Mouse (Mus musculus) urinary bladder, adult 2 months (tissue): ENCODE data around the gene Olfr15. TPM values are rescaled to one million over a fixed set of nuclear protein-coding genes. Genes with fewer than 3 reads are reported as not detected.
"Not testable (repeated sequence)": the region's sequence is repeated elsewhere in the genome, so short reads cannot be mapped to it uniquely, and the experiment has no call there.

Experiments
- DNase-seq: peaks from one replicate; pipeline ENCODE4 v3.0.0; 2022; ENCODE audit warnings: low spot score
- polyA plus RNA-seq: library from polyadenylated mRNA; depleted of rRNA; stranded (reverse); fragments of >200 nt; gene quantifications from 2 replicates; pipeline ENCODE4 v1.2.3, GENCODE M21; 2012; rRNA removed

The Olfr15 gene
- 0.07 TPM in 1 of 2 replicates, not detected in the other for polyA plus RNA-seq

DNA sequence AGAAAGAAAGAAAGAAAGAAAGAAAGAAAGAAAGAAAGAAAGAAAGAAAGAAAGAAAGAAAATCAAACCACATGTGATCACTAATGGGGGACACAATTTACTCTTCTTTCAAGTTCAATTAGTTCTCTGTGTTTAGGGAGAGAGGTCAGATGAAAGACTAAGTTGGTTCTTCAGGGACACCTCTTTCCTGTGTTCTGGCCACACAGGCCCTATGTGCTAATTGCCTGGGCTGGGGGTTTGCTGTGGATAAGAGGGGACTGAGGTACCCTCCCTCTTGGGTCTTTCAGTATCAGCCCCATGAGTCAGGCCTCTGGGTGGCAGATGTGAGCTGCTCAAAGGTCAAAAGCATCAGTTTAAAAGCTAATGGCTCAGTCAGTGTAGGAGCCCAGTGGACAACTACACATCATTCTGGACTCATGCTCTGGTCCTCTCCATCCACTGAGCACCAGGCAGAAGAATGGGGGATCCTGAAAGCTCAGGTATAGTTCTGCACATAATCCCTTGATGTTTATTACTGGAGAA lies at the start of gene Olfr15:
Gene Olfr15 (plus strand): TSS at position 291 of the 522 bp plus-strand sequence.
- DNase-seq = no peak

DNA sequence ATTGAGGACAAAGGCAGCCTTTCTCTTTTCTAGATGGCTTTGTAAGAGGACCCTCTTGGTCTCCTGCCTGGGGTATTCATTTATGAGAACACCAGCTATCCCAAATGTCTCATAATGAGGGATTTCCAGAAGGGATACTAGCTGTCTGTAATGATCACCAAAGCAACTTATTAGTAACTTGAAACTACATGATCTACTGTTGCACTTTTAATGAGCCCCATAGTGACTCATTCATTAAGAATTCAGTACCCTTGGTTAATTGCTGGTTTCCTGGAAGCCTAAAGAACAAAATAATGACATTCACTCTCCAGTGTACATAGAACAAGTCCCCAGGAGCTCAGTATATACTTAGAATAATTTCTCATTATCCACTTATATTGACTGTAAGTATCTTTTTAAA lies 49.4 kb upstream of the Olfr15 start:
- DNase-seq = no peak

DNA sequence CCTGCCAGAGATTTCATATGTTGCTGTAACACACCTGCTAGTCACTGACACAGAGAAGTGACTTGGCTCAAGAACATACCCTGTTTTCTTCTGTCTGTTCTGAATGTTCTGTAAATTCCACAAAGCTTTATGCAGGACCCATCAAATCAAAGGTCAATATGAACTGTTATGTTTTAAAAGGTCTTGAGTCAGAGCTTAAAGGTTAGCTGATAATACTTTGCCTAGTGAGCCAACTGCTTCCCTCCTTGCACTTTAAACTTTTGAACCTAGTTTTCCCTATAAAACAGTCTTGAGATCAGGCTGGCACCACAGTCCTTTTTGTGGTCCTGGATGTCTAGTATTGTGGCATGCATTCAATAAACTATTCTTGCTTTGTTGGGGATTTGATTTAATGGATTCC lies 42.3 kb upstream of the Olfr15 start:
- no peak for DNase-seq

DNA sequence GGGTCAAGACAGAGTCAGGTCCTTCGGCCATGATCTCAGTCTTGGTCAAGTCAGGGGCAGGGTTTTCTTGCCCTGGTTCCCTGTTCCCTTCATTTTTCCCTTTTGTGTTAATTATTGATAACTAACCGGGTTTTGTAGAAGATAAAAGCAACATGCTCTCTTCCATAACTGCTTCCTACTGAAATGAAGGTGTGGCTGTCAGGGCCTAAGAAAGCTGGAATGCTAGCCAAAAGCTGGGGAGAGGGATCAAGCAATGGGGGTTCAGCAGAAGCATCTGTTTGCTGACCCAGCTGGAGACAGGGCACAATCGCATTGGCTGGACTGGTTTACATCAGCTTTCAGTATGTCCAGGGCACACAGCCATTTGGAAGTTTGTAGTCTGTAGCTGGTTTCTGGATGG lies 22.5 kb upstream of the Olfr15 start:
- DNase-seq = no peak

DNA sequence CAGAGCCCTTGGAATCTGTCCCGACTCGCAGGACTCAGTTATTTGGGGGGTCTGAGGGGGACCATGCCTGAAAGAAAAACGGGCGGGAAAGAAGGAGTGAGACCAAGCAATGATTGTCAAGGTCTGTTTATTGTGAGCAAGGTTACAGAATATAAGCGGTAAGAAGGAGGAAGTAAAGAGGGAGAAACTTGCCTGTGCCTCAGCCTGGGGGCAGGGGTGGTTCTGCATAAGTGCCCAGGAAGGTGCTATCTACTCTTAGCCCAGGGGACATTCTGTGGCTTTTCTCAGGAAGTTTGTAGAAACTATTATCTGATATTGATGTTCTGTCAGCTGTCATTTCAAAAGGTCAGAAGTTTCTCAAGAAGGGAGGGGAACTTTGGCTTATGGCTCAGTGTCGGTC lies 16.0 kb upstream of the Olfr15 start:
- DNase-seq = not testable (repeated sequence)

DNA sequence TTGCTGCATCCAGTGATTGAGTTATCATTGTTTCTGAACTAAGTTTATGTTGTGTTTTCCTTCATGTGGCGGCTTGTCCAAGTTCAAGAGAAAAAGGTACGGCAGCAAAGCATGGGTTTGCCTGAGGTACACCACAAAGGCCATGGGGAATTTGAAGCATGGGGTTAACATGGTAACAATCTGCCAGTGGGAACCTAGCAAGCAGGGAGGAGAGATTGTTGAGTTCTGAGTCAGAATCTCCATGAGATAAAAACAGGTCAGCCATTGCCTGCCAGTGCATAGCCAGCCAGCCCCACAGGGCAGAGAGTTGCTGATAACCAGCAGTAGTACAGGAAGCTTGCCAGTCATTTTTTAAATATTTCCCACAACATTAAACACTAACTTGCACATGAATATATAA lies 10.5 kb upstream of the Olfr15 start:
- no peak for DNase-seq

DNA sequence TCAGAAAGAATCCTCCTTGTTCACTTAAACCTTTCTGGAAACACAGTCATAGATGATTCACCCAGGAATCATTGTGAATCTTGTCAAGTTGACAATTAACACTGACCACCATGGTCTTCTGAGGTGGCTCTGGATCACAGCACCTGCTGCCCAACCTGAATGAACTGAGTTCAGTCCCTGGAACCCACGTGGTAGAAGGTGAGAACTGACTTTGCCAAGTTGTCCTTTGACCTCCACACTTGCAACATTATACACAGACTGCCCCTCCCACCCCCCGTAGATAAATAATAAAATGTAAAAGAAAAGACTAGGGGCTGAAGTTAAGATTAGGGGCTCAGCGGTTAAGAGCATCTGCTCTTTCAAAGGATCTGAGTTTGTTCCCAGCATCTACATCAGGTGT lies 2.7 kb upstream of the Olfr15 start:
- no peak for DNase-seq

DNA sequence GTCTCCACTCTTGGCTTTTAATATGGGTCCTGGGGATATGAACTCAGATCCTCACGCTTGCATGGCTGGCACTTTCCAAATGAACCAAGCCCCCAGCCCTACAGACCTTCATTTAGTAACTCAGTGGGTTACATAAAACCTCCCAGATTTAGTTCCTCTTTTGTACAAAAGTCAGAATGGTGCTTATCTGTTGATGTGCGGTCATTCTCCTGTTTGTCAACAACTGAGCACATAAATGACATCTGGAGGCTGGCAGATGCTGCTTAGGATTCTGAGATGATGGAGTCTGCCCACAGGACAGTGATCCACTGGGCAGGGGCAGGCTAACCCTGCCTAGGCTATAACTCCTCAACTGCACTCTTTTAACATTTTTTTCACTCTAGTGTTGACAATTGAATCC lies 951 bp upstream of the Olfr15 start:
- DNase-seq = no peak

DNA sequence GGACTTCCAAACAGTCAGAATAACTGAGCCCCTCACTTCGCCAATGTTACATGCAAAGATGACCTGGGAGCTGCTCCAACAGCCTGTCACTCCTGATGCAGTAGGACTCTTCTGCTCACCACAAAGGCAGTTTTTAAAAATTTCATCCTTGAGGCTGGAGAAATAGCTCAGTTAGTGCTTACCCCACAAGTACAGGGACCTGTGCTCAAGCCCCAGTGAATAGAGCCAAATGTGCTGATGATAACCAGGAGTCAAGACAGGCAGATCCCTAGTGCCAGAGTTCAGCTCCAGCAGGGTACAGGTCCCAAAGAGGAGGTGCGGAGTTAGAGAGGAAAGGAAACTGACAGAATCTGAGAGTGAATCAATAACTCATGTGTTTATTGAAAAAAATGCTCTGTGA lies 4.8 kb downstream of the Olfr15 start:
- no peak for DNase-seq

DNA sequence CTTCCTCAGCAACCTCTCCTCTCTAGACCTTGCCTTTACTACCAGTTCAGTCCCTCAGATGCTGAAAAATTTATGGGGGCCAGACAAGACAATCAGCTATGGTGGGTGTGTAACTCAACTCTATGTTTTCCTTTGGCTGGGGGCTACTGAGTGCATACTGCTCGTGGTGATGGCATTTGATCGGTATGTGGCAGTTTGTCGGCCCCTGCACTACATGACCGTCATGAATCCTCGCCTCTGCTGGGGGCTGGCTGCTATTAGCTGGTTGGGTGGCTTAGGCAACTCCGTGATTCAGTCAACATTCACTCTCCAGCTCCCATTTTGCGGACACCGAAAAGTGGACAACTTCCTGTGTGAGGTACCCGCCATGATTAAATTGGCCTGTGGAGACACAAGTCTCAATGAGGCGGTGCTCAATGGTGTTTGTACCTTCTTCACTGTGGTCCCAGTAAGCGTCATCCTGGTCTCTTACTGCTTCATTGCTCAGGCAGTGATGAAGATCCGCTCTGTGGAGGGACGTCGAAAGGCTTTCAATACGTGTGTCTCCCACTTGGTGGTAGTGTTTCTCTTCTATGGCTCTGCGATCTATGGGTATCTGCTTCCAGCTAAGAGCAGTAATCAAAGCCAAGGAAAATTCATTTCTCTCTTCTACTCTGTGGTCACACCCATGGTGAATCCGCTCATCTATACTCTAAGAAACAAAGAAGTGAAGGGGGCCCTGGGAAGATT lies 8.6 kb downstream of the Olfr15 start:
- DNase-seq = no peak

DNA sequence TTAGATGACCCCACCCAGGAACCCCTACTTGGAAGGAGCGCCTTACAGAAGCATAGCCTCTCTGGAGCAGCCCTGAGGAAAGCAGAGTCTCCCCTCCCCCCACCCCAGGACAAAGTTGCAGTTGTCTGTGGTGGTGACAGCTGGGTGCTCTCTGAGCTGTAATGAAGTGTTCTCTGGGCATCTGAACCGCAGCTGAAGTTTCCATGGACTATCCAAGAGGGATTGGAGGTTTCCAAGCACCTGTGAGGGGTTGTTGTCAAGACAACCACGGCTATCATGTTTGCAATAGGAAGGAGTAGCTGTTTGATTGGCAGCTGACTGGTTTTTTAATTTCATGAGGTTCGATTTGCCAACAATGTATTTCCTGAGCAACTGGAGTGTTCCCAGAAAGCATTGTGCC lies 12.3 kb downstream of the Olfr15 start:
- no peak for DNase-seq

DNA sequence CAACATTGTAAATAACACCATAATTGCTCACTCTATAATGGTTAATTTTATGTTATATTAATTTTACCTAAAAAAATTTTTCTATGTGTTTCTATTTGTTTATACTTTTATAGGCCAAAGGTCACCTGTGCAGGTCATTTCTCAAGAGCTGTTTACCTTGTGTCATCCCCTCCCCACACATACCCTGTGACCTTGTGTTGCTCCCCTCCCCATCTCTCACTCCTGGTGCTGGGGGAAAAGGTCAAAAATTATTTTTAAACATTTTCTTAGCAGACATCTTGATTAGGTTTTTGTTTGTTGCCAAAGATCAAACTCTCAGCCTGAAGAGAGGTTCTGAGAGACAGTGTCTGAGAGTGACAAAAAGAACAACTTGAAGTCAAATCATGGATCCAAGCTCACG lies 13.1 kb downstream of the Olfr15 start:
- no peak for DNase-seq

DNA sequence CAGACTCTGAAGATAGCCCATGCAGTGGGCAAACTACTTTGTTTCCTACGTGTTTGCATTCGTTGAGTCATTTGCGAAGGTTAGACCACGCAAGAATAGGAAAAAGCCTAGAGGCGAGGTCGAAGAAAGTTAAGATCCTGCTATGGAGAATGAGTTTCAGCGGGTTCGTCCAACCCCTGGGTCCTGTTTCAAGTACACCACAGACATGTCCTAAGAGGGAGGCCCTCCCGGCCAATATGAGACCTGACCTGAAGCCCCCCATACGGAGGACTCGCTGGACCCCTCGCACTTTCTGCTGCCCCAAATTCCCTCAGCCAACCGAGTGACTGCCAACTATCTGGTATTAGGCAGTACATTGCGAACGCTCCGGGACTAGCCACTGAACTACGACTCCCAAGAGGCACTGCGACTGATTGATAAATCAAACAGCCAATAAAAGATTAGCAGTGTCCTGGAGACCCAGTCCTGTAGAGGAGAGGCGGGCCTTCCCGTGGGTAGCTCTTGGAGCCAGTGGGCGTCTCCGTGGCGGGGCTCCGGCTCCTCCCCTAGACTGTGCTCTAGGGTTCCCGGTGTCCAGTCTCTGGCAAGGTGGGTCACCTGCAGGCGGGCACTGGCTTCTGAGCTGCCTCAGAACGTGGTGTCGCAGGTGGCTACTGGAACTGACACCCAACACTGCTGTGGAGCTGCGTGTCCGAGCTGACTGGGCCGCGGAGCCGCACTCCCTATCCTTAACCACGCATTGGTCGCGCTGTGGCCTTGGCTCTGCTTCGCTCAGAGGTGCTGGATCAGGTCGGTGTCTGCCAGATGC lies 16.2 kb downstream of the Olfr15 start, which contains the start of gene Zfp174:
Gene Zfp174 (plus strand): TSS at position 558 of the 808 bp plus-strand sequence.
- DNase-seq = peak; percentile 87

DNA sequence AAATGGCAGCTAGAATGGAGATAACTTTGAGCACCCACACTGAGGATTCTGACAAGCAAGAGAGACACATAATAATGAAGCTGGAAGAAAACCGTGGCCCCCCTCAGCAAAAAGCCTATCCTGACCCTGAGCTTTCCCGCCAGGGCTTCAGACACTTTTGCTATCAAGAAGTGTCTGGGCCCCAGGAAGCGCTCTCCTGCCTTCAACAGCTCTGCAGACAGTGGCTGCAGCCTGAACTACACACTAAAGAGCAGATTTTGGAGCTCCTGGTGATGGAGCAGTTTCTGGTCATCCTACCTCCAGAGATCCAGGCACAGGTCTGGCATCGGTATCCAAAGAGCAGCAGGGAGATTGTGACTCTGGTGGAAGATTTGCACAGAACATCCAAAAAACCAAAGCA lies 17.2 kb downstream of the Olfr15 start:
- no peak for DNase-seq

DNA sequence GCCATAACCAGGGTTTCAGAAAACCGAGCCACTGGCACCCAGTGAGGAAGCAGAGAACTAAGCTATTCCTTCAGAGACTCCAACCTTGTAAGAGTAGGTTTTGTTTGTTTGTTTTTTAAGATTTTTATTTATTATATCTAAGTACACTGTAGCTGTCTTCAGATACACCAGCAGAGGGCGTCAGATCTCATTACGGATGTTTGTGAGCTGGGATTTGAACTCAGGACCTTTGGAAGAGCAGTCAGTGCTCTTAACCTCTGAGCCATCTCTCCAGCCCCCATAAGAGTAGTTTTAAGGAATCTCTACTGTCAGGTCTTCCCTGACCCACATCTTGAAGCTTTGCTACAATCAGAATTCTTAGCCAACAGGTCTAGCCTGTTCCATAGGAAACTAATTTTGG lies 17.7 kb downstream of the Olfr15 start:
- DNase-seq = no peak

DNA sequence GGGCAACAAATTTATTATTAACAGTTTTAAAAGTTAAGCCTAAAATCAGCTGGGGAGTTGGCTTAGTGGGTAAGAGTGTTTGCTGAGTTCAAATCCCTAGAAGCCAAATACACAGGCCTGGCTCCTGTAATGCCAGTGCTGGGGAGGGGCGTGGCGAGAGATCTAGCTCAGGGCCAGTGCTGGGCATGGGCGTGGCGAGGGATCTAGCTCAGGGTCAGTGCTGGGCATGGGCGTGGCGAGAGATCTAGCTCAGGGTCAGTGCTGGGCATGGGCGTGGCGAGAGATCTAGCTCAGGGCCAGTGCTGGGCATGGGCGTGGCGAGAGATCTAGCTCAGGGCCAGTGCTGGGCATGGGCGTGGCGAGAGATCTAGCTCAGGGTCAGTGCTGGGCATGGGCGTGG lies 20.6 kb downstream of the Olfr15 start:
- DNase-seq = not testable (repeated sequence)

DNA sequence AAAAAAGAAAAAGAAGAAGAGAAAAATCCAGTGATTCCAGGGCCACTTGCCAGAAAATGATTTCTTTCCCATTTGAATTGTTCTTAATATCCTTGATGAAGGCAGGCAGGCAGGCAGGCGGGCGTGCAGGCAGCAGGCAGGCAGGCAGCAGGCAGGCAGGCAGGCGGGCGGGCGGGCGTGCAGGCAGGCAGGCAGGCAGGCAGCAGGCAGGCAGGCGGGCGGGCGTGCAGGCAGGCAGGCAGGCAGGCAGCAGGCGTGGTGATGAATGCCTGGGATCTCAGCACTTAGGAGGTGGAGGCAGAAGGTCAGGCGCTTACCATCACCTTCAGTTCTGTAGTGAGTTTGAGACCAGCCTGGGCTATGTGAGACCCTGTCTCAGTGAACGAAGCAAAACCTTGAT lies 21.9 kb downstream of the Olfr15 start:
- no peak for DNase-seq

DNA sequence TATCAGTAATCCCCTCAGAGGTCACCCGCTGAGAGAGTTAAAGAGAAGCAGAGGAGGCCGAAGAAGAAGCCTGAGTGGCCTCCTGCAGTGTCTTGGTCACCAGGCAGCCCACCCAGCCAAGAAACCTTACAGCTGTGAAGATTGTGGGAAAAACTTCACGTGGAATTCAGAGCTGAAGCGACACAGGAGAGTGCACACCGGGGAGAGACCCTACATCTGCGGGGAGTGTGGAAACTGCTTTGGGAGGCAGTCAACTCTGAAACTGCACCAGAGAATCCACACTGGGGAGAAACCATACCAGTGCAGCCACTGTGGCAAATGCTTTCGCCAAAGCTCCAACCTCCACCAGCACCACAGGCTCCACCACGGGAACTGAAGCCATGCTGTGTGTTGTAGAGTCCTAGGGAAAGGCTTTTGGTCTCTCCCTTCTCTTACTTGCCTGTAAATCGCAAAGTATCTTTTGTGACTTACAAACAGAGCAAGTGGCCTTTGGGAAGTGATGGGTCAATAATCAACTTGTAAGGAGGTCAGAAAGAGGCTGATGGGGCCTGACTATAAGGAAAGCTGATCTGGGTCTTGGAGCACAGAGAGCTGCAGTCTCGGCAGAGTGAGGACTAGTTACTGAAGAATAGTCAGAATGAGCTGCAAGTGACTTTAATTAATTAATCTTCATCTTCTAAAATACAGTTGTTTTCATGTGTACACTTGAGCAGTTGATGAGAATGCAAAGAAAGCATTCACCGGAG lies 23.9 kb downstream of the Olfr15 start:
- DNase-seq = no peak

DNA sequence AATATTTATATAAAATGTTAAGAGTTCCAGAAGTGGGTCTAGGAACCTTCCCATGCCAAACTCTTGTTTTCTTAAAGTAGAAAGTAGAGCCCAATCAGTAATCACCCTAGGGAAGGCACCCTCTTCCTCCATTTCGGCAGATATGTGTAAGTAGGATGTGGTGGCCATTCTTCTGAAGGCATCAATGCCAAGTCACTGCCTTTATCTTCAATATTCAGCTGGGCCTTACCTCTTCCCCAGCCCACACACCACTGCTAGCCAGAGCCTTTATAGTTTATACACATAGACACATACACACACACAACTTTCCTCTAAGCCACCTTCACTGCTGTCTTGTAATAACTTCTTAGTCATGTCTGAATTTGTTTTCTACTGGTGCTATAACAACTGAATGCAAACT lies 25.1 kb downstream of the Olfr15 start:
- DNase-seq = no peak

DNA sequence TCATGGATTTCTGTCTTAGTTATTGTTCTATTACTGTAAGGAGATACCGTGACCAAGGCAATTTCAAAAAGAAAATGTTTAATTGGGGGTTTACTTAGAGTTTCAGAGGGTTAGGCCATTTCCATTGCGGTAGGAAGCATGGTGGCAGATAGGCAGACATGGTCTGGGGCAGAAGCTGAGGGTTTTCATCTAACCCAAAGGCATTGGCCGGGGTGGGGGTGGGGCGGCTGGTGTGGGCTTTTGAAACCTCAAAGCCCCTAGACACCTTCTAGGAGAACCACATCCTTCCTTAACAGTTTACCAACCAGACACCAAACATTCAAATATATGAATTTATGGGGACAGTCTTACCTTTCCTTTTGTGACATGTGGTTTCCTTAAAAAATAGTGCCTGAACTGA lies 28.6 kb downstream of the Olfr15 start:
- no peak for DNase-seq

DNA sequence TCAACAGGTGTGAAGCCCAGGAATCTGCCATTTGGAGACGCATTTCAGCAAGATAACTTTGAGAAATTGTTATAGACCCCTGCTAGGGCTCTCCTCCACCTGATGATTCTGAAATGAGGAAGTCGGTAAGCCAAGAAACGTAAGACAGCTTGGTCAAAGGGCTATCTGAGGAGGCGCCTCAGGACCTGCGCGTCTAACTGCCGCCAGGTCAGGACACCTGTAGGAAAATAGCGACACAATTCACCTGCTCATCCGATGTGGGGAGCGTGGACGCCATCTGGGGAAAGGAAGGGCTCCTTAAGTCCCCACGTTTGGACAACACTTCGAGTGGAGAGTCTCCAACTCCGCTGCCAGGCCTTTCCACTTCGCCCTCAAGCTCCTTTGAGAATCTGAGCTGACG lies 41.1 kb downstream of the Olfr15 start:
- no peak for DNase-seq
